Mouse (Mus musculus) kidney, embryonic 16.5 days (tissue): ENCODE data around the gene Ghsr. TPM values are rescaled to one million over a fixed set of nuclear protein-coding genes. Genes with fewer than 3 reads are reported as not detected.

Experiments
- ATAC-seq: fragments of 200-750 bp; cut with Nextera tagmentation; 2 replicates; pipeline ENCODE4 v1.8.0; 2017; ENCODE audit warnings: moderate TSS enrichment; ENCODE audit not compliant: low FRiP score, low TSS enrichment
- H3K27ac ChIP-seq: fragments of 300-500 bp; sonication (generic); 2 replicates; pipeline ENCODE4 v1.5.1; 2014; ENCODE audit warnings: low read length
- H3K27me3 ChIP-seq: fragments of 300-500 bp; sonication (generic); 2 replicates; pipeline ENCODE4 v1.6.1; 2014; ENCODE audit warnings: low read length, control low read depth, mixed read lengths; ENCODE audit not compliant: insufficient read depth
- H3K36me3 ChIP-seq: fragments of 300-500 bp; sonication (generic); 2 replicates; pipeline ENCODE4 v1.6.1; 2014; ENCODE audit warnings: low read length, control low read depth, mixed read lengths; ENCODE audit not compliant: insufficient read depth
- H3K4me1 ChIP-seq: fragments of 300-500 bp; sonication (generic); 2 replicates; pipeline ENCODE4 v1.6.1; 2014; ENCODE audit warnings: low read length, control low read depth, mixed read lengths; ENCODE audit not compliant: insufficient read depth
- H3K4me2 ChIP-seq: fragments of 300-500 bp; sonication (generic); replicated peaks from 2 replicates; pipeline ENCODE4 v1.6.1; 2014; ENCODE audit warnings: low read depth, low read length
- H3K4me3 ChIP-seq: fragments of 300-500 bp; sonication (generic); 2 replicates; pipeline ENCODE4 v1.5.1; 2014; ENCODE audit warnings: mild to moderate bottlenecking, low read length
- H3K9ac ChIP-seq: fragments of 300-500 bp; sonication (generic); replicated peaks from 2 replicates; pipeline ENCODE4 v1.6.1; 2014; ENCODE audit warnings: low read length
- H3K9me3 ChIP-seq: fragments of 300-500 bp; sonication (generic); 2 replicates; pipeline ENCODE4 v1.6.1; 2016; ENCODE audit warnings: low read length, control low read depth
- WGBS: fragments of 180-500 bp; shearing (Covaris S2); extraction: QIAGEN DNeasy Blood & Tissue Kit; methylation state at CpG from one replicate; pipeline ENCODE4 v1.1.7; 2014; 5-methylcytosine and 5-hydroxymethylcytosine counted together
- polyA plus RNA-seq: library from polyadenylated mRNA; unstranded; fragments of >200 nt; fragmentation: Nextera tagmentation; extraction: Ambion mirVana; gene quantifications from 2 replicates; pipeline ENCODE4 v1.2.1, GENCODE M21; 2015

Ghsr gene
- polyA plus RNA-seq: not detected in 2 replicates

DNA sequence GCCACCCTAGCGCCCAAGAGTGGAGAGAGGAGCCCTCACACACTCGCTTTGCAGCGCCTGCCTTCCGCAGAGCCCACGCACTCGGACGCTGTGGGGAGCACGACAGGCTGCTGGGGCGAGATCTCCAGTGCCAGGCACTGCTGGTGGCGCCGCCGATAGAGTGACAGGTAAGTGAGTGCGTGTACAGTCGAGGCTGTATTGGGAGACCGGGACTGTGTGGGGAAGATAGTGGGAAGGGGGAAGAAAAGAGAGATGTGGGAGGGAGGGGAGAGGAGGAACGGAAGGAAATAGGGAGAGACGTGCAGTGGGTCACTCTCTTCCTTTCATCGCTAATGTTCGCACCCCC is at the start of gene Ghsr:
TSS of gene Ghsr (plus strand) at position 76 of the 346 bp plus-strand sequence.
- no peak for ATAC-seq
- Histone ChIP-seq H3K27me3 (peaks cover 52% of the 10 kb centered on the region), H3K4me1 (peaks cover 10% of the 10 kb centered on the region), H3K4me3 (peak within 1 kb of the TSS; percentile 31), H3K27ac (no peak within 1 kb of the TSS), H3K4me2 (peak within 1 kb of the TSS; percentile 42), H3K9me3 (no peaks in the 10 kb centered on the region), H3K9ac (no peak within 1 kb of the TSS), H3K36me3 (no peaks in the 10 kb centered on the region)
- 1% methylated on average over 19 of the region's 19 CpGs for WGBS

DNA sequence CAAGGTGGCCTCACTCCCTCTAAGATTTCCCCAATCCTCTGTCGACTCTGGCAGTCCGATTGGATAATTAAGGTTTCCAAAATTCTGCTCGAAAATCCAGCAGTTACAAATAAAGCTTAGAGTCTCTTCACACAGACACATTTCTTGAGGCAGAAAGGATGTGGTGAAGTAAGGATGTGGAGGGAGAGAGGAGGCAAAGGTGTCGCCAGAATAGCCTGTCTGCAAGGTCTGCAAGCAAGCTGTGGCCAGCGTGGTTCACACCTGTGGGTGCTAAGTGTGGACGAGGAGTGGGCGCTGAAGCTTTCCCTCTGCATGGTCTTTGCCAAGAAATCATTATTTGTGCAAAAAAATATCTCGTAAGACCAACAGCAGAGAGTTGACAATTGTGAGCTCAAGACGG is 48.6 kb upstream of the Ghsr start:
- 78% methylated on average over 9 of the region's 9 CpGs for WGBS
- no peak overlapping the region for H3K9ac ChIP-seq
- no peak overlapping the region for H3K4me3 ChIP-seq
- H3K27me3 ChIP-seq: no peaks in the 10 kb centered on the region
- no peak overlapping the region for H3K27ac ChIP-seq
- H3K4me2 ChIP-seq: no peak overlapping the region
- no peaks in the 10 kb centered on the region for H3K9me3 ChIP-seq
- no peaks in the 10 kb centered on the region for H3K36me3 ChIP-seq
- ATAC-seq: no peak
- H3K4me1 ChIP-seq: peaks cover 8% of the 10 kb centered on the region; the same call in 1 of the 2 replicates

DNA sequence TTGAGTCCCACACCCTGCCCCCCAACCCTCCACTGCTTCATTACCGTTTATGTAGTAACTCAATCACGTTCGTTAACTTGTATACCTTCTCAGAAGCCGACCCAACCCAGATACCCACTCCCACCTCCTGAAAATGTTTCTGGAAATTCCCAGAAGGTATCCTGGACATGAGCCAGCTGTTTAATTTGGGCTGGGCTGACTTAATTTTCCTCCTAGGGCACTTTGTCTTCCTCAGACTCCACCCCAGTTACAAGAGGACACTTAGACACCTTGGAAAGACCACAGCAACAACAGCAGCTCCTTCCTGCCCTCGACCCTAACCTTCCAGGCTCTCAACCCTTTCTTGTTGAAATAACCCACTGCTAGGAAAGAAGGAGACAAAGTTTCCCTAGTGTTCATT is 47.6 kb upstream of the Ghsr start:
- H3K36me3 ChIP-seq: no peaks in the 10 kb centered on the region
- H3K27ac ChIP-seq: peak overlapping the region; percentile 9
- WGBS: 14% methylated on average over 5 of the region's 5 CpGs

GRCm38 (mm10) chr3:27326633-27327191 is 44.4 kb upstream of the Ghsr start:
- H3K4me2 ChIP-seq: no peak overlapping the region
- no peak overlapping the region for H3K27ac ChIP-seq
- peaks cover 8% of the 10 kb centered on the region; the same call in 1 of the 2 replicates for H3K4me1 ChIP-seq
- 27% methylated on average over 4 of the region's 4 CpGs for WGBS
- no peaks in the 10 kb centered on the region for H3K36me3 ChIP-seq
- H3K9me3 ChIP-seq: no peaks in the 10 kb centered on the region
- H3K27me3 ChIP-seq: no peaks in the 10 kb centered on the region
- H3K4me3 ChIP-seq: no peak overlapping the region
- ATAC-seq: peak; percentile 84
- no peak overlapping the region for H3K9ac ChIP-seq

More for the DNA sequence above, 47.6 kb upstream of the Ghsr start:
- no peak overlapping the region for H3K4me3 ChIP-seq
- H3K4me2 ChIP-seq: no peak overlapping the region
- H3K9ac ChIP-seq: no peak overlapping the region
- peaks cover 8% of the 10 kb centered on the region; the same call in 1 of the 2 replicates for H3K4me1 ChIP-seq
- H3K9me3 ChIP-seq: no peaks in the 10 kb centered on the region
- ATAC-seq: no peak
- H3K27me3 ChIP-seq: no peaks in the 10 kb centered on the region

DNA sequence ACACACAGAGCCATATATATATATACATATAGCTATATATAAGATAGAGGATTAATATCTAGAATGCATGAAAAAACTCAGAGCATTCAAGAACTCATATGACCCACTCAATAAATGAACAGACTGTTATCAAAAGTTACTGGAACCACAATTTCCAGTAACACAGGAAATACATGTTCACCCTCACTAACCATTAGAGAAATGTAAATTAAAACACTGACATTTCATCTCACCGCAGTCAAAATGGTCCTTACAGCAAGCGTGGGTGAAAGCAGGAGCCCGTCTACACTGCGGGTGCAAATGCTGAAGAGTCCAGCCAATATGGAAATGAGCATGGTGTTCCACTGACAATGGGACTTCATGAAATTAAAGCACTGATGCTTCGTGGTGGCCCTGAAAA is 40.4 kb upstream of the Ghsr start:
- no peak for ATAC-seq
- Histone ChIP-seq H3K9me3 (no peaks in the 10 kb centered on the region), H3K9ac (no peak overlapping the region), H3K27me3 (no peaks in the 10 kb centered on the region), H3K4me1 (peaks cover 9% of the 10 kb centered on the region), H3K4me2 (no peak overlapping the region), H3K36me3 (no peaks in the 10 kb centered on the region), H3K27ac (no peak overlapping the region), H3K4me3 (no peak overlapping the region)
- WGBS: 93% methylated on average over 5 of the region's 5 CpGs

DNA sequence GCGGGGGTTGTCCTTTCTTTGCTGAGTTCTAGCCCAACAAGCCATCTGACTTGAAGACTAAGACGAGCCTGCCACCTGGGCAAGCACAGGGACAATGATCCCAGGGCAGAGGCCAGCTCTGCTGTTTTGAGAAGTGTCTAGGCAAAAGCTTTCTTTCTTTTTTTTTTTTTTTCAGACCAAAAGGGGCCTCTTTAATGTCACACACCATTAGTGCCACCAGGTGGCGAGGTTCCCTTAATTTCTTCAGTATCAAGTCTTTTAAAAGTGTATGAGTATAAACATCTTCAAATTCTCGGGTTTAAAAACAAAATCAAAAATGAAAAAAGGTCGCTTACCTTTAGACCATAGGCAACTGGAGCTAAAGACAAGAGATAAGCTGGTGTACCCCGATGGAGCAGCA is 32.7 kb upstream of the Ghsr start:
- Histone ChIP-seq H3K27ac (no peak overlapping the region), H3K9me3 (no peaks in the 10 kb centered on the region)
- 28% methylated on average over 6 of the region's 6 CpGs for WGBS

DNA sequence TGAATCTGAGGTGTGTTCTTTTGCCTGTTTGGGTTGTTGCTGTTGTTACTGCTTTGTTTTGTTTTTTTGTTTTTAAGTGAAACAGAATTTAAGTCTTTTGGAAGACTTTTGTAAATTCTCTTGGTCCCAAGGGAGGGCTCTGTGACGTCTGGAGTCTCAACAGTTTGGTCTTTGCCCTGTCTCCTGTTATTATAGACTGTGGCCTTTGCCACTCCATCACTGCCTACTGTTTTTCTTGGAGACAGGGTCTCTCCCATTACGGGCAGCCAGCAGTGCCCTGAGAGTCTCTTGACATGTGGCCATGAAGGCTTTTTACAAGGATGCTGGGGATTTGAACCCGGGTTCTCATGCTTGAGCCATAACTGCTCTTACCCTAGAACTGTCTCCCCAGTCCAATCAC is 32.3 kb upstream of the Ghsr start:
- 44% methylated on average over 3 of the region's 3 CpGs for WGBS
- H3K4me2 ChIP-seq: no peak overlapping the region
- peaks cover 7% of the 10 kb centered on the region; the same call in 1 of the 2 replicates for H3K4me1 ChIP-seq
- no peaks in the 10 kb centered on the region for H3K27me3 ChIP-seq
- H3K4me3 ChIP-seq: no peak overlapping the region
- H3K36me3 ChIP-seq: no peaks in the 10 kb centered on the region
- H3K27ac ChIP-seq: no peak overlapping the region
- H3K9me3 ChIP-seq: no peaks in the 10 kb centered on the region
- no peak for ATAC-seq
- H3K9ac ChIP-seq: no peak overlapping the region

More for the DNA sequence above, 32.7 kb upstream of the Ghsr start:
- ATAC-seq: no peak
- peaks cover 7% of the 10 kb centered on the region; the same call in 1 of the 2 replicates for H3K4me1 ChIP-seq
- H3K27me3 ChIP-seq: no peaks in the 10 kb centered on the region
- no peaks in the 10 kb centered on the region for H3K36me3 ChIP-seq
- H3K9ac ChIP-seq: no peak overlapping the region
- no peak overlapping the region for H3K4me2 ChIP-seq
- H3K4me3 ChIP-seq: no peak overlapping the region

GRCm38 (mm10) chr3:27340757-27341156 is 30.4 kb upstream of the Ghsr start:
- no peak overlapping the region for H3K4me3 ChIP-seq
- no peaks in the 10 kb centered on the region for H3K27me3 ChIP-seq
- H3K36me3 ChIP-seq: no peaks in the 10 kb centered on the region
- no peak for ATAC-seq
- no peak overlapping the region for H3K9ac ChIP-seq
- peaks cover 7% of the 10 kb centered on the region; the same call in 1 of the 2 replicates for H3K4me1 ChIP-seq
- 94% methylated on average over 5 of the region's 5 CpGs for WGBS
- H3K4me2 ChIP-seq: no peak overlapping the region
- no peaks in the 10 kb centered on the region for H3K9me3 ChIP-seq
- H3K27ac ChIP-seq: no peak overlapping the region

- Histone ChIP-seq H3K27ac (no peak overlapping the region), H3K9ac (no peak overlapping the region), H3K4me2 (no peak overlapping the region), H3K4me3 (no peak overlapping the region), H3K27me3 (no peaks in the 10 kb centered on the region), H3K36me3 (no peaks in the 10 kb centered on the region), H3K9me3 (no peaks in the 10 kb centered on the region), H3K4me1 (peaks cover 7% of the 10 kb centered on the region; the same call in 1 of the 2 replicates)
- whole genome bisulfite sequencing: 55% methylated on average over 6 of the region's 6 CpGs
- ATAC-seq: no peak
Measured at GRCm38 (mm10) chr3:27342462-27342861, 28.7 kb upstream of the Ghsr start.

GRCm38 (mm10) chr3:27345526-27345925 is 25.6 kb upstream of the Ghsr start:
- H3K4me3 ChIP-seq: no peak overlapping the region
- no peak overlapping the region for H3K9ac ChIP-seq
- WGBS: 59% methylated on average over 6 of the region's 6 CpGs
- H3K27me3 ChIP-seq: no peaks in the 10 kb centered on the region
- no peak for ATAC-seq
- no peak overlapping the region for H3K27ac ChIP-seq
- no peaks in the 10 kb centered on the region for H3K9me3 ChIP-seq
- no peaks in the 10 kb centered on the region for H3K4me1 ChIP-seq
- H3K4me2 ChIP-seq: no peak overlapping the region
- no peaks in the 10 kb centered on the region for H3K36me3 ChIP-seq
